Mouse (Mus musculus): ENCODE measurements around the gene Snapc4.
"Not testable (repeated sequence)": the region's sequence is repeated elsewhere in the genome, so short reads cannot be mapped to it uniquely, and the experiment has no call there.

Gene Snapc4

GRCm38 (mm10) chr2:26380131-26380771, at the start of gene Snapc4:
Gene Snapc4, minus strand, starts transcription at chr2:26380653.
- peak; percentile 75 to 80 for DNase-seq

DNA sequence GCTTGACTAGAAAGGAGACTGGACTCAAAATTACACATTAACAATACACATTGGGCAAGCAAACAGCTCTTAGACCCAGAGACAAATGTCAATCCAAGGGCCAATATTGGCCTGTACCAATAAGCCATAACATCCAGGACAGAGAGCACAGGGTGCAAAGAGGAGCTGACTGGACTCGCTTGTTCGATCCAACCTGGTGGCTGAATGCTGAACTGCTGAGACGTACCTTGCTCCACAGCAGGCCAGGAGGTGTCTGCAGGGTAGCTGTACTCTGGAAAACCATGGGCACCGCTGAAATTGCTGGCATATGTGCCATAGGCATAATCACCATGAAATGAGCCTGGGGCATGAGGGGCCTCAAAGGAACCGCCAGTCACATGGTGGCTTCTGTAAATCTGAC, 49.4 kb upstream of the Snapc4 start:
- DNase-seq = no peak

GRCm38 (mm10) chr2:26424541-26424940, 44.1 kb upstream of the Snapc4 start:
- DNase-seq = no peak

- no peak for DNase-seq
These were observed 42.6 kb upstream of the Snapc4 start for GRCm38 (mm10) chr2:26423086-26423485.

- DNase-seq = no peak
These were observed 41.5 kb upstream of the Snapc4 start for GRCm38 (mm10) chr2:26421969-26422368.

DNA sequence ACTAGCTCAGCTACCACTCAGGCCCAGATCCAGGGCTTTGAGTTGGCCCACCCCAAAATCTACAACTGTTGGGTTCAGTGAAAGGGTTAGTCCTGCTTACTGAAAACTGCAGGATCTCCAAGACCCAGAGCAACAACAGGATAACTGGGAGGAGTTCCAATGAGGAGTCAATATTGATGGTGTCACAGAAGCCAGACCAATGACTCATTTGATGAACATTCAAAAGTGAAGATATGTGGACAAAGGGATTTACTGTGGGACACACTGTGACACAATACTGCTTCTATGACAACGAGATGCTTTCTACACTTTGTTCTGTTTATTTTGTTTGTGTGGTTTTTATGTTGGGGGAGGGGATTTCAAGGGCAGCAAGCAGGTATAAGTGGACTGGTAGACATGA, 37.7 kb upstream of the Snapc4 start:
- no peak for DNase-seq

DNA sequence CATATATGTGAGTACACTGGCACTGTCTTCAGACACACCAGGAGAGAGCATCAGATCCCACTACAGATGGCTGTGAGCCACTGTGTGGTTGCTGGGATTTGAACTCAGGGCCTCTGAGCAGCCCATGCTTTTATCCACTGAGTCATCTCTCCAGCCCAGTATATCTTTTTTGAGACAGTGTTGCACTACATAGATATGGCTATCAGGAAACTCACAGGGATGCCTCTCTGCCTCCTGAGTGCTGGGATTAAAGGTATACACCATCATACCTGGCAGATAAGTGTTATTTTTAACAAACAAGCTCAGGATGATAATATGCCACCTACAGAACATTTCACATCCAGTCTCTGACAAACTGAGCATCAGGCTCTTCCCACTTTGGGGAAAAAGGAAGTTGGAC, 36.6 kb upstream of the Snapc4 start:
- no peak for DNase-seq

DNA sequence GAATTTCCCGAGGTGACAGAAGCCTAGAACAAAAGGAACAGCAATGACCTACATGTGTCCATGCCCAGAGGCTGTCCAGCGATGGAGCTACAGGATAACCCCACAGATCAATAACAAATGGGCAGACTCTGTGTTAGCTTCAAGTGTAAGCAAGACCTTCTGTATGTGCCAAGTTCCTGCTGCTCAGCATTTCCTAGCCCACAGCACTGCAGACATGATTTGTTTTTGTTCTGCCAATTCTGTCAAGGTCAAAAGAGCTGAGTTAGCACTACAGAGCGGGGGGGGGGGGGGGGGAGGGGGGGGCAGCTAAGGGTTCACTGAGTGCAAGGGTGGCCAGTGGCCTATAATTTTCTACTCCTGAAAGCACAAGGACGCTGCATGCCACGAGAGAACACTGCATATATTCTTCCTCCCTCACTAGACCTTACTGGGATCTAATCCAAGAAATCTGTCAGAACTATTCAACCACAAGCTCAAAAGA, 30.5 kb upstream of the Snapc4 start:
- no peak for DNase-seq

DNA sequence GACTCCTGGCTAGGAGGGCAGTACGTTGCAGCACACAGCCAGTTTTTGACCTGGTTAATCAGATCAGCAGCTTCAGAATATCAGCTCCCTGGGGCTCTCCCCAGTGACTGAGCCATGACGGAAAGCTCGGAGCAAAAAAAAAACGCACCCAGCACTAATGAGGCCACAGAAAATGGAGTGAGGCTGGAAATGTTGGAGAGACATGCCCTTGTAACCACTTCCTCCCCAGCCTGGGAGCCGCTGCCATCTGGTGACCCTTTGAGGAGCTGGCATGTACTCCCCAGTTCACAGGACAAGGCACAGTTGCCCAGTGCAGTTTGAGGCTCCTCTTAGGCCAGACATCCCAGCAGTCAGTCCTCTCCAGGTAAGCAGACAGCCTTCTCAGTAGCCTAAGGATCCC, 29.6 kb upstream of the Snapc4 start:
- DNase-seq = no peak

DNA sequence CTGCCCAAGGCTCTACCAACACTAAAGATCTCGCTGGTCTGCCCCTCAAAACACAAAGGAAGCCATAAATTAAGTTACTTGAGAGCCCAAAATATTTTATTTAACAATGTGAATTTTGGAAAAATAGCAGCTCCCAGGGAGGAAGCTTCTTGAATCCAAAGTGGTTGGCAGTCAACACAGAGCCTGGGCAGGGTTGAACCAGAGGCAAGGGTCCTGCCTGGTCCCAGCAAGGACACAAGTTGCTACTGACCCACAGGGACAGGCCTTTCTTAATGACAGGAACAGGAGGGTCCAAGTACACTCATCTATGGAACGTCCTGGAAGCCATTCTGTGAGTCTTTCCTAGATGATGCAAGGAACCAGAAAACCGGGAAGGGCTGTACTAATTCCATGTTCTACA, 28.9 kb upstream of the Snapc4 start:
- no peak for DNase-seq

- peak; percentile 84 for DNase-seq
These were observed 28.3 kb upstream of the Snapc4 start, which contains the start of gene Inpp5e for GRCm38 (mm10) chr2:26408515-26409356. Gene Inpp5e, minus strand, starts transcription at chr2:26409203.

DNA sequence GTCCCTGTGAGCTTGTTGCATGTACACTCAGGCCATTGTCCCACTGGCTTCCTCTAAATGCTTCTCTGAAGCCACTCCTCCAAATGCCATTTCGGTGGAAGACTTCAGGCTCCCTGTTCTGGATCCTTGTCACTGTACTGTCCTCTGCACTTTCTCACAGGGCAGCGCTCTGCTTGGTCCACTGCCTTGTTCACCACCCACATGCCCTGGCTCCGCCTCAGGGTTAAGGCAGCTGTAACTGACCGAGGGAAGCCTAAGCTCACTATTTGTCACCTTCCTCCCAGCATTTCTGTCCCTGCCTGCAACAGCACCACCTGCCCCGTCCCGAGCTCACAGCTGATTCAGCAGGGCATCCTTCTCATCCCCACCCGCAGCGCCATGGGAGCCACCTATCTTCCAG, 22.9 kb upstream of the Snapc4 start:
- DNase-seq = no peak

DNA sequence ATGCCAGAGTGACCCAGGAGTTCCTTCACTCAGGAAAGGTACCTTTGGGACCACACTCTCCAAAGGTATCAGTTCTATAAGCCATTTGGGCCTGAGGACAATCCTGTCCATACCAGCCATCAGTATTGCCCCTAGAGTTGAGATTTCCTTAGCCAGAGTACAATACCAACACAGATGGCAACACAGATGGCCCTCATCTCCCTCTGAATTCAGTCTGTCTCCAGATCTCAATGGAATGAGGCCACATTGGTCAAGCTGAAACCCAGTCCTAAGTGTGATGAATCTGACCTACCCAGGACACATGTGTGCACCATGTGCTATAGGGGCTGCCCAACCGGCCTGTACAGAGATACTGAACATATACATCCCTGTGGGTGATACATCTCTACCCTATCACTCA, 21.8 kb upstream of the Snapc4 start:
- DNase-seq = no peak

DNA sequence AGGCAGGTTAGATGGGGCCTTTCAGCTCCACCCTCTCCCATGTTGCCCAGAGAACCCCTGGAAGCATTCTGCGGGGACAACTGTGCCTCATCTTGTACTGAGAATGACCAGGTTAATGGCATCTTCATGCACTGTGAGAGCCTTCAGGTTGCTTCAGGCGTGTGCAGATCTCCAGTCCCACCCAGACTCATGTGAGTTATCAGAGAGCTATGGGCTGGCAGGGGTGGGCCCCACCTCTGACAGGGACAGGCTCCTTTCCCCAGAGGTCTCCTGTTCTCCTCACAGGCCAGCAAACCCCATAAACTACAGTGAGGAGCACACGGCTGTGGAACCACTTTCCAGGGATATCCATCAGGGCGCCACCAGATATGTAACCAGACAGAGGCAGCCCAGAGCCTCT, 20.6 kb upstream of the Snapc4 start:
- DNase-seq = no peak

DNA sequence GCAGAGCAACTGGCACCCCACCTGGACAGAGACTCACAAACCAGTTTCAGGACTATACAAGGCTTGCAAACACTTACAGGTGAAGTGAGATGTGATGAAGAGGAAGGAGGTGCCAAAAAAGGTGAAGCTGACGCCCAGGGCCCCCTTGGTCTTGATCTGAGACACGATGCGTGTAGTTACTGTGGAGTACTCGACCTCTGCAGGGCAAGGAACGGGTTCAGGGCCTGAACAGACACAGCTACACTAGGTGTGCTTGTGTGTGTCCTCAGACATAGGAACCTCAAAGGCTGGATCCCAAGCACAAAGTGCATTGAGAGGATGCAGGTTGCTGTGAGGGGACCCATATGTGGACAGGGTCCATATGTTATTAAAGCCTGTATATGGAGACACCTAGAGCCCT, 19.8 kb upstream of the Snapc4 start:
- no peak for DNase-seq

- DNase-seq = no peak
These were observed 19.2 kb upstream of the Snapc4 start for GRCm38 (mm10) chr2:26399647-26400046.

DNA sequence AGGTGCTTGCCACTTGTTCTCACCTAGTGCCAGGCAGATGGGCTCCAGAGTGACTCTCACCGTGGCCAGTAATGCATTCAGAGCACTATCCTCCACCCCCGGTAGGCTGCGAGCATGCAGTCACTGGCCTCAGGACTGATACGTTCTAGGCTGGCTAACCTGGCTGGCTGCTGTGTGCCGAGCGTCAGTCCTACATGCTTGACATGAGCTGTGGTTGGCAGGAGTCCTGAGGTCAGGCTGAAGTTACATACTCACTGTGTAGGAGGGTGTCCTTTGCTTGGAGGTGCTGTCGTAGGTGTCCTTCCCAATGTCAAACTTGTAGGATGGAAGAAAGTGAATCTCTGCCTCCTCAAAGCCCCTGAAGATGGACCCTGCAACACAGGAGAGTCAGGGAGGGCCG, 18.5 kb upstream of the Snapc4 start:
- no peak for DNase-seq

DNA sequence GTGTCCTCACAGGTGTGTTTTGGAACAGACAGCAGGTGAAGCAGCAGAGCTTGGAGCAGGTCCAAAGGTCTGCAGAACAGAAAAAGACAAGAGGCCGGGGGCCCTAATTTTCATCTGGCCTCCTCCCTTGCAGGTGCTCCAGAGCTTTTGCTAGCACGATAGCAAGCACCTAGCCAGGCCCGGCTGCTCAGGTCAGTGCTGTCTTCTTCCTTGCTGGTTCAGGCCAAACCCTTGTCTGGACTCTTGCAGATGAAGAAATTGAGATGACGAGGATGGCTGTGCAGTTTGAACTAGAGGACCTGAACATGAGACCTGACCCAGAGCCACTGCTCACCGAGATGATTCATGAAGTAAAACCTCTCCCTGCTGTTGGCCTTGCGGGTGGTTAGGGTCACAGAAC, 11.2 kb upstream of the Snapc4 start:
- no peak for DNase-seq

- DNase-seq = no peak
These were observed 10.5 kb upstream of the Snapc4 start for GRCm38 (mm10) chr2:26390954-26391353.

GRCm38 (mm10) chr2:26389154-26389690, 8.8 kb upstream of the Snapc4 start, which contains the start of the genes Entr1 and Pmpca:
Gene Entr1, minus strand, starts transcription at chr2:26389316.
Gene Pmpca, plus strand, starts transcription at chr2:26389339.
- DNase-seq = peak; percentile 72

DNA sequence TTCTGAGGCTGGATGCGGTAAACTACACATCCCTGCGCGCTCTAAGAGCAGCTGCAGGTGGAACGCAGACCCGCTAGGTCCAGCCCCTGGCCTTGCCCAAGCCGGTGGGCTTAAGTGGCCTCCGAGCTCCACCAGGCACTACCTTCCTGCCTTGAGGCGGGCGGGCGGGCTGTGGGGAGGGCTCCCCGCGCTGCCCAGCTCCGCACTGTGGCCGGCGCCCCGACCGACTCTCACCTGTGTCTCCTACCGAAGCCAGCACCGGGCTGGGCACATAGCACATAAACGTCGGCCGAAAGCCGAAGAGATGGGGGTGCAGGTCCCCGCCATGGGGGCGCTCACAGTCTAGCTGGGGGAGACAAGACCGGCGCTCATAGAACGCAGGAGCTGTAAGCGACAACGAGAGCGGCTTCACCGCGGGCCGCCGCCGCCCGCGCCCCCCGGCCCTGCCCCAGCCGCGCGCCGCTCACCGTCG, 8.3 kb upstream of the Snapc4 start:
- peak in 1 of 2 experiments; percentile 58 for DNase-seq

DNA sequence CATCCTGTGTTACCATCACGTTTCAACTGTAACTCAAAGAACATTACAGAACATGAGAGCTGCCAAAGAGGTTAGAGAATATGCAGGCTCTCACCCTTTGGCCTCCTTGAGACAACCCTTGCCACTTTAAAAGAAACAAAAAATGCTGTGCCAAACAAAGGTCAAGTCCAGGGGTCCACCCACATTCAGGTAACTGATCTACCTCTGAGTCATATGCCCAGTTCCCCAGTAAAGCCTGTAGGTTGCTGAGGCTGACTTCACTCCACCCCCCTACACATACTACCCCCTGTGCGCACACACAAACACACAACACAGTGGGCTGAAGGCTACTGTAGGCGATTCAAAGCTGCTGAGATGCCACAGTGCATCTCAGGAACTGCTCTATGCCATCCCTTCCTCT, 7.3 kb upstream of the Snapc4 start:
- no peak for DNase-seq

GRCm38 (mm10) chr2:26380871-26381270, 418 bp upstream of the Snapc4 start:
- not testable (repeated sequence) for DNase-seq

- DNase-seq = no peak
These were observed 8.1 kb downstream of the Snapc4 start for GRCm38 (mm10) chr2:26372396-26372795.

Measured in thymus, adult 18-20 months (tissue).